Mouse (Mus musculus): Measurements from ENCODE around the gene Morn3. TPM values are rescaled to one million over a fixed set of nuclear protein-coding genes. Genes with fewer than 3 reads are reported as not detected.

The Morn3 gene
- polyA plus RNA-seq, 1 experiment from 2014 or later: 1.0 TPM

- Histone ChIP-seq H3K4me1 (replicated peaks; ENCODE audit: control insufficient read depth, insufficient read depth, low read length) (no peaks in the 10 kb centered on the region), H3K4me3 (ENCODE audit: low read depth, low read length) (no peak overlapping the region), H3K9me3 (ENCODE audit: control insufficient read depth, low read length) (no peaks in the 10 kb centered on the region), H3K27me3 (ENCODE audit: control insufficient read depth, insufficient read depth, low read length) (no peaks in the 10 kb centered on the region), H3K4me2 (replicated peaks; ENCODE audit: low read depth, low read length) (no peak overlapping the region), H3K9ac (ENCODE audit: low read depth, low read length) (no peak overlapping the region), H3K36me3 (ENCODE audit: control insufficient read depth, insufficient read depth, low read length) (no peaks in the 10 kb centered on the region; the same call in 1 of the 2 replicates), H3K27ac (ENCODE audit: low read depth, low read length) (no peak overlapping the region)
- 79% methylated on average over 7 of the region's 7 CpGs for WGBS
- ATAC-seq (ENCODE audit: low FRiP score) (no peak), DNase-seq (ENCODE audit: low spot score) (no peak)
Observed at GRCm38 (mm10) chr5:123033646-123034160, 13.1 kb downstream of the Morn3 start.

GRCm38 (mm10) chr5:123031312-123031711 lies 15.5 kb downstream of the Morn3 start:
- H3K36me3 ChIP-seq (ENCODE audit: control insufficient read depth, insufficient read depth, low read length): no peaks in the 10 kb centered on the region; the same call in 1 of the 2 replicates
- H3K9ac ChIP-seq (ENCODE audit: low read depth, low read length): no peak overlapping the region
- ATAC-seq (ENCODE audit: low FRiP score) (no peak), DNase-seq (ENCODE audit: low spot score) (no peak)
- WGBS: 83% methylated on average over 3 of the region's 3 CpGs
- H3K4me3 ChIP-seq (ENCODE audit: low read depth, low read length): no peak overlapping the region
- H3K27me3 ChIP-seq (ENCODE audit: control insufficient read depth, insufficient read depth, low read length): no peaks in the 10 kb centered on the region
- no peak overlapping the region for H3K27ac ChIP-seq (ENCODE audit: low read depth, low read length)
- no peaks in the 10 kb centered on the region for H3K4me1 ChIP-seq (replicated peaks; ENCODE audit: control insufficient read depth, insufficient read depth, low read length)
- no peaks in the 10 kb centered on the region for H3K9me3 ChIP-seq (ENCODE audit: control insufficient read depth, low read length)
- H3K4me2 ChIP-seq (replicated peaks; ENCODE audit: low read depth, low read length): no peak overlapping the region

- Histone ChIP-seq H3K9me3 (ENCODE audit: control insufficient read depth, low read length) (no peaks in the 10 kb centered on the region), H3K27me3 (ENCODE audit: control insufficient read depth, insufficient read depth, low read length) (no peaks in the 10 kb centered on the region), H3K4me1 (replicated peaks; ENCODE audit: control insufficient read depth, insufficient read depth, low read length) (no peaks in the 10 kb centered on the region), H3K27ac (ENCODE audit: low read depth, low read length) (no peak overlapping the region), H3K36me3 (ENCODE audit: control insufficient read depth, insufficient read depth, low read length) (no peaks in the 10 kb centered on the region; the same call in 1 of the 2 replicates), H3K4me2 (replicated peaks; ENCODE audit: low read depth, low read length) (no peak overlapping the region), H3K9ac (ENCODE audit: low read depth, low read length) (no peak overlapping the region), H3K4me3 (ENCODE audit: low read depth, low read length) (no peak overlapping the region)
- no peak for ATAC-seq (ENCODE audit: low FRiP score)
- 90% methylated on average over 7 of the region's 7 CpGs for WGBS
- no peak for DNase-seq (ENCODE audit: low spot score)
Observed at GRCm38 (mm10) chr5:123029729-123030128, 17.1 kb downstream of the Morn3 start.

- Histone ChIP-seq H3K4me2 (replicated peaks; ENCODE audit: low read depth, low read length) (no peak overlapping the region), H3K4me3 (ENCODE audit: low read depth, low read length) (no peak overlapping the region), H3K27me3 (ENCODE audit: control insufficient read depth, insufficient read depth, low read length) (no peaks in the 10 kb centered on the region), H3K36me3 (ENCODE audit: control insufficient read depth, insufficient read depth, low read length) (no peaks in the 10 kb centered on the region; the same call in 1 of the 2 replicates), H3K27ac (ENCODE audit: low read depth, low read length) (no peak overlapping the region), H3K4me1 (replicated peaks; ENCODE audit: control insufficient read depth, insufficient read depth, low read length) (no peaks in the 10 kb centered on the region), H3K9ac (ENCODE audit: low read depth, low read length) (no peak overlapping the region), H3K9me3 (ENCODE audit: control insufficient read depth, low read length) (no peaks in the 10 kb centered on the region)
- ATAC-seq (ENCODE audit: low FRiP score) (no peak), DNase-seq (ENCODE audit: low spot score) (no peak)
- WGBS: 81% methylated on average over 6 of the region's 6 CpGs
Observed at GRCm38 (mm10) chr5:123027436-123027835, 19.4 kb downstream of the Morn3 start.

GRCm38 (mm10) chr5:123026414-123026813 lies 20.4 kb downstream of the Morn3 start:
- no peak overlapping the region for H3K4me3 ChIP-seq (ENCODE audit: low read depth, low read length)
- H3K4me1 ChIP-seq (replicated peaks; ENCODE audit: control insufficient read depth, insufficient read depth, low read length): no peaks in the 10 kb centered on the region
- ATAC-seq (ENCODE audit: low FRiP score): no peak
- WGBS: 67% methylated on average over 6 of the region's 6 CpGs
- H3K27ac ChIP-seq (ENCODE audit: low read depth, low read length): no peak overlapping the region
- no peak overlapping the region for H3K4me2 ChIP-seq (replicated peaks; ENCODE audit: low read depth, low read length)
- no peaks in the 10 kb centered on the region; the same call in 1 of the 2 replicates for H3K36me3 ChIP-seq (ENCODE audit: control insufficient read depth, insufficient read depth, low read length)
- H3K9ac ChIP-seq (ENCODE audit: low read depth, low read length): no peak overlapping the region
- H3K27me3 ChIP-seq (ENCODE audit: control insufficient read depth, insufficient read depth, low read length): no peaks in the 10 kb centered on the region
- H3K9me3 ChIP-seq (ENCODE audit: control insufficient read depth, low read length): no peaks in the 10 kb centered on the region
- DNase-seq (ENCODE audit: low spot score): no peak

- 88% methylated on average over 9 of the region's 9 CpGs for whole genome bisulfite sequencing
- H3K4me2 ChIP-seq (replicated peaks; ENCODE audit: low read depth, low read length): no peak overlapping the region
- H3K36me3 ChIP-seq (ENCODE audit: control insufficient read depth, insufficient read depth, low read length): no peaks in the 10 kb centered on the region
- no peaks in the 10 kb centered on the region for H3K9me3 ChIP-seq (ENCODE audit: control insufficient read depth, low read length)
- no peaks in the 10 kb centered on the region for H3K4me1 ChIP-seq (replicated peaks; ENCODE audit: control insufficient read depth, insufficient read depth, low read length)
- H3K9ac ChIP-seq (ENCODE audit: low read depth, low read length): no peak overlapping the region
- no peaks in the 10 kb centered on the region for H3K27me3 ChIP-seq (ENCODE audit: control insufficient read depth, insufficient read depth, low read length)
- H3K27ac ChIP-seq (ENCODE audit: low read depth, low read length): no peak overlapping the region
- no peak overlapping the region for H3K4me3 ChIP-seq (ENCODE audit: low read depth, low read length)
- ATAC-seq (ENCODE audit: low FRiP score) (no peak), DNase-seq (ENCODE audit: low spot score) (no peak)
Observed at GRCm38 (mm10) chr5:123024965-123025573, 21.7 kb downstream of the Morn3 start.

GRCm38 (mm10) chr5:123024312-123024711 lies 22.5 kb downstream of the Morn3 start:
- no peaks in the 10 kb centered on the region for H3K9me3 ChIP-seq (ENCODE audit: control insufficient read depth, low read length)
- no peak overlapping the region for H3K27ac ChIP-seq (ENCODE audit: low read depth, low read length)
- 89% methylated on average over 6 of the region's 6 CpGs for WGBS
- DNase-seq (ENCODE audit: low spot score): no peak
- H3K9ac ChIP-seq (ENCODE audit: low read depth, low read length): no peak overlapping the region
- no peak overlapping the region for H3K4me2 ChIP-seq (replicated peaks; ENCODE audit: low read depth, low read length)
- no peaks in the 10 kb centered on the region for H3K27me3 ChIP-seq (ENCODE audit: control insufficient read depth, insufficient read depth, low read length)
- peaks cover 3% of the 10 kb centered on the region for H3K4me1 ChIP-seq (replicated peaks; ENCODE audit: control insufficient read depth, insufficient read depth, low read length)
- no peak for ATAC-seq (ENCODE audit: low FRiP score)
- no peaks in the 10 kb centered on the region for H3K36me3 ChIP-seq (ENCODE audit: control insufficient read depth, insufficient read depth, low read length)
- no peak overlapping the region for H3K4me3 ChIP-seq (ENCODE audit: low read depth, low read length)

GRCm38 (mm10) chr5:123023049-123023448 lies 23.8 kb downstream of the Morn3 start:
- no peak for ATAC-seq (ENCODE audit: low FRiP score)
- H3K27ac ChIP-seq (ENCODE audit: low read depth, low read length): no peak overlapping the region
- 95% methylated on average over 6 of the region's 6 CpGs for WGBS

GRCm38 (mm10) chr5:123021438-123021837 lies 25.4 kb downstream of the Morn3 start:
- Histone ChIP-seq H3K9ac (ENCODE audit: low read depth, low read length) (no peak overlapping the region), H3K27me3 (ENCODE audit: control insufficient read depth, insufficient read depth, low read length) (no peaks in the 10 kb centered on the region), H3K4me2 (replicated peaks; ENCODE audit: low read depth, low read length) (no peak overlapping the region), H3K9me3 (ENCODE audit: control insufficient read depth, low read length) (no peaks in the 10 kb centered on the region), H3K4me3 (ENCODE audit: low read depth, low read length) (no peak overlapping the region), H3K4me1 (replicated peaks; ENCODE audit: control insufficient read depth, insufficient read depth, low read length) (peaks cover 3% of the 10 kb centered on the region), H3K36me3 (ENCODE audit: control insufficient read depth, insufficient read depth, low read length) (no peaks in the 10 kb centered on the region), H3K27ac (ENCODE audit: low read depth, low read length) (no peak overlapping the region)
- 90% methylated on average over 7 of the region's 7 CpGs for WGBS
- ATAC-seq (ENCODE audit: low FRiP score) (no peak), DNase-seq (ENCODE audit: low spot score) (no peak)

More at GRCm38 (mm10) chr5:123023049-123023448, 23.8 kb downstream of the Morn3 start:
- Histone ChIP-seq H3K27me3 (ENCODE audit: control insufficient read depth, insufficient read depth, low read length) (no peaks in the 10 kb centered on the region), H3K4me2 (replicated peaks; ENCODE audit: low read depth, low read length) (no peak overlapping the region), H3K9ac (ENCODE audit: low read depth, low read length) (no peak overlapping the region), H3K9me3 (ENCODE audit: control insufficient read depth, low read length) (no peaks in the 10 kb centered on the region), H3K4me1 (replicated peaks; ENCODE audit: control insufficient read depth, insufficient read depth, low read length) (peaks cover 3% of the 10 kb centered on the region), H3K36me3 (ENCODE audit: control insufficient read depth, insufficient read depth, low read length) (no peaks in the 10 kb centered on the region), H3K4me3 (ENCODE audit: low read depth, low read length) (no peak overlapping the region)
- DNase-seq (ENCODE audit: low spot score): no peak

All from hindbrain, embryonic 11.5 days (tissue).